14 mouse cellular contexts compared by ENCODE assay signal in the genomic region with DNA sequence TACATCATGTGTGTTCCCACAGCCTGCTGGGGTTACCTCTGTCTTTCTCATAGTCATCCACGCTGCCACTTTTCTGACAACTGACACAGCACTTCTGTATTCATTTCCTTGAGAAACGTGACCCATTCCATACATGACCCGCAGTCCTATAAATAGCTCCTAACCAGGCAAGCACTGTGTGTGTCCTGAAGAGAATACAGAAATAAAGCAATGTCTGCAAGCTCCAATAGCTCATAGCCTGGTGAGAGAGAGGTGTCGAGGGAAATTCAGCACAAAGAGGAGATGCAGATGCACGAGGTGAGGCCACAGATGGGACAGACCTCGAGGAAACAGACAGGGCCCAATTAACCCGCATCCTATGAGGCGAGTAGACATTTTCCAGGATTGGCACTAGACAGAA.
DNase-seq lines count a peak whose midpoint lies in the region; ATAC-seq lines count a peak whose summit lies in the region.
"Had no signal": no experiment of that assay in that cellular context is flagged by ENCODE, and none has a peak within 500 bp of the region (broad histone marks: within the 10 kb centered on the region; RNA-seq: fewer than 3 reads in every experiment).

No protein-coding gene starts in this region.

- H3K4me1 ChIP-seq in heart, embryonic 10.5 days = peaks cover 9% of the 10 kb centered on the region
- no peaks in the 10 kb centered on the region for H3K4me1 ChIP-seq in midbrain, embryonic 13.5 days (replicated peaks)
- no peaks in the 10 kb centered on the region for H3K4me1 ChIP-seq in midbrain, embryonic 11.5 days (ENCODE audit: control insufficient read depth, insufficient read depth, low read length)
- H3K4me1 ChIP-seq in hindbrain, embryonic 14.5 days (replicated peaks; ENCODE audit: control insufficient read depth, insufficient read depth, low read length) = no peaks in the 10 kb centered on the region
- peaks cover 8% of the 10 kb centered on the region; the same call in 1 of the 2 replicates for H3K4me1 ChIP-seq in neural tube, embryonic 13.5 days (replicated peaks)

- no peaks in the 10 kb centered on the region for H3K27me3 ChIP-seq in heart, embryonic 10.5 days (ENCODE audit: insufficient read depth, poor library complexity, severe bottlenecking)
- no peaks in the 10 kb centered on the region for H3K27me3 ChIP-seq in midbrain, embryonic 13.5 days
- H3K27me3 ChIP-seq in midbrain, embryonic 11.5 days (ENCODE audit: control insufficient read depth, insufficient read depth, low read length) = no peaks in the 10 kb centered on the region
- no peaks in the 10 kb centered on the region for H3K27me3 ChIP-seq in hindbrain, embryonic 14.5 days (ENCODE audit: control insufficient read depth, insufficient read depth, low read length)
- H3K27me3 ChIP-seq in neural tube, embryonic 13.5 days = no peaks in the 10 kb centered on the region
- H3K27me3 ChIP-seq: embryonic facial prominence, embryonic 12.5 days had no signal

- peak overlapping the region; percentile 24; the same call in 1 of the 2 replicates for H3K27ac ChIP-seq in heart, embryonic 10.5 days
- peak overlapping the region; percentile 40 for H3K27ac ChIP-seq in midbrain, embryonic 13.5 days
- no peak overlapping the region for H3K27ac ChIP-seq in midbrain, embryonic 11.5 days (ENCODE audit: low read depth, low read length)
- peak overlapping the region; percentile 15 for H3K27ac ChIP-seq in hindbrain, embryonic 14.5 days
- H3K27ac ChIP-seq in neural tube, embryonic 13.5 days (replicated peaks) = peak overlapping the region; percentile 70
- H3K27ac ChIP-seq: embryonic facial prominence, embryonic 12.5 days had no signal

- H3K36me3 ChIP-seq in heart, embryonic 10.5 days = no peaks in the 10 kb centered on the region
- H3K36me3 ChIP-seq in midbrain, embryonic 13.5 days = no peaks in the 10 kb centered on the region
- H3K36me3 ChIP-seq in midbrain, embryonic 11.5 days (ENCODE audit: control insufficient read depth, insufficient read depth, low read length) = no peaks in the 10 kb centered on the region
- no peaks in the 10 kb centered on the region for H3K36me3 ChIP-seq in hindbrain, embryonic 14.5 days (replicated peaks; ENCODE audit: control insufficient read depth, insufficient read depth)
- H3K36me3 ChIP-seq in neural tube, embryonic 13.5 days = no peaks in the 10 kb centered on the region
- H3K36me3 ChIP-seq: embryonic facial prominence, embryonic 12.5 days; G1E had no signal

- H3K4me2 ChIP-seq in midbrain, embryonic 13.5 days (replicated peaks) = no peak overlapping the region
- no peak overlapping the region for H3K4me2 ChIP-seq in midbrain, embryonic 11.5 days
- no peak overlapping the region for H3K4me2 ChIP-seq in hindbrain, embryonic 14.5 days (replicated peaks)
- H3K4me2 ChIP-seq in neural tube, embryonic 13.5 days = no peak overlapping the region
- H3K4me2 ChIP-seq: embryonic facial prominence, embryonic 12.5 days had no signal

- ATAC-seq in midbrain, embryonic 13.5 days = peak; percentile 73
- ATAC-seq in midbrain, embryonic 11.5 days (ENCODE audit: low FRiP score) = no peak
- ATAC-seq in hindbrain, embryonic 14.5 days (ENCODE audit: low FRiP score) = peak; percentile 40; the same call in 1 of the 2 replicates
- peak; percentile 27; the same call in 1 of the 2 replicates for ATAC-seq in neural tube, embryonic 13.5 days (ENCODE audit: low read depth)

- no peak overlapping the region for H3K9ac ChIP-seq in midbrain, embryonic 13.5 days (replicated peaks)
- no peak overlapping the region for H3K9ac ChIP-seq in midbrain, embryonic 11.5 days (ENCODE audit: low read length)
- H3K9ac ChIP-seq in hindbrain, embryonic 14.5 days = no peak overlapping the region
- no peak overlapping the region for H3K9ac ChIP-seq in neural tube, embryonic 13.5 days
- H3K9ac ChIP-seq: embryonic facial prominence, embryonic 12.5 days had no signal

- H3K9me3 ChIP-seq in heart, embryonic 10.5 days = peaks cover 9% of the 10 kb centered on the region; the same call in 1 of the 2 replicates
- no peaks in the 10 kb centered on the region for H3K9me3 ChIP-seq in midbrain, embryonic 13.5 days
- no peaks in the 10 kb centered on the region for H3K9me3 ChIP-seq in midbrain, embryonic 11.5 days (ENCODE audit: control insufficient read depth, low read length)
- H3K9me3 ChIP-seq in hindbrain, embryonic 14.5 days (ENCODE audit: control insufficient read depth, low read length) = peaks cover 3% of the 10 kb centered on the region; the same call in 1 of the 2 replicates
- H3K9me3 ChIP-seq in neural tube, embryonic 13.5 days = no peaks in the 10 kb centered on the region; the same call in 1 of the 2 replicates
- H3K9me3 ChIP-seq: embryonic facial prominence, embryonic 12.5 days had no signal

- no peak overlapping the region for H3K4me3 ChIP-seq in heart, embryonic 10.5 days
- no peak overlapping the region for H3K4me3 ChIP-seq in midbrain, embryonic 13.5 days (replicated peaks)
- no peak overlapping the region for H3K4me3 ChIP-seq in midbrain, embryonic 11.5 days (ENCODE audit: low read depth, low read length)
- no peak overlapping the region for H3K4me3 ChIP-seq in hindbrain, embryonic 14.5 days (replicated peaks; ENCODE audit: low read length)
- H3K4me3 ChIP-seq in neural tube, embryonic 13.5 days = no peak overlapping the region
- H3K4me3 ChIP-seq: embryonic facial prominence, embryonic 12.5 days had no signal

- no peak for DNase-seq in heart, embryonic 10.5 days (ENCODE audit: low spot score)
- DNase-seq in heart, adult 8-10 months (ENCODE audit: low spot score) = no peak
- DNase-seq in midbrain, embryonic 11.5 days (ENCODE audit: low spot score, missing footprints) = no peak
- no peak for DNase-seq in hindbrain, embryonic 14.5 days (ENCODE audit: low spot score)
- DNase-seq in right cerebral cortex, adult 2 months (ENCODE audit: low spot score in 2 of 2) = no peak
- no peak for DNase-seq in testis, postnatal 10 days (ENCODE audit: low spot score)
- DNase-seq: cerebellum, adult 18-20 months; kidney, adult 2 months; kidney, postnatal 25 days; lung, adult 2 months had no signal

- 50% methylated on average over 8 of the region's 8 CpGs for WGBS in heart, embryonic 10.5 days
- 59% methylated on average over 8 of the region's 8 CpGs for WGBS in midbrain, embryonic 13.5 days
- WGBS in midbrain, embryonic 11.5 days = 76% methylated on average over 8 of the region's 8 CpGs
- WGBS in hindbrain, embryonic 14.5 days = 46% methylated on average over 8 of the region's 8 CpGs
- WGBS in neural tube, embryonic 13.5 days = 40% methylated on average over 8 of the region's 8 CpGs
